Mouse (Mus musculus): Measurements from ENCODE around the gene Fxyd6. TPM values are rescaled to one million over a fixed set of nuclear protein-coding genes. Genes with fewer than 3 reads are reported as not detected.

Fxyd6 gene
- polyA plus RNA-seq (2012; rRNA removed), result 42.1 and 49.6 TPM in 2 replicates

DNA sequence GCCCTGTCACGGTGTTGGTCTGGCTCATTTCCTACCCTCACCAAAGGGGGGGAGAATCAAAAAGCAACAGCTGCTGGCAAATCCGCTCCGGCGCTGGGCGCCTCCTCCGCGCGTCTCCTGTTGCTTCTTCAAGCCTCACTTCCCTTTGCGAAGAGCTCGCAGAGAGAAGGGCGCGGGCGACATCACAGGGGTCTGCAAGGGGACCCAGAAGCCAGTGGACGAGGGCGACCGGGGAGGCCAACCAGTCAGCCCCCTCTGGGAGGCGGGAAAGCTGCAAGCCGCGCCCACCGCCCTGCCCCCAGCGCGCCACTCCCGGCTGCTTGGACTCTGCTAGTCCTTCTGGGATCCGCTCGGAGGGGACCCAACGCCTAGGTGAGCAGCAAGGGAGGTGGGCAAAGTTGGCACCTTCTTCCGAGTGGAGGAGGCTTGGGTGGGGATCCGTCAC is at the start of gene Fxyd6:
TSS of gene Fxyd6 (plus strand) at position 69 of the 445 bp plus-strand sequence.
- no peak for DNase-seq (ENCODE audit: low read depth, low spot score)
- under 1% methylated on average over 28 of the region's 28 CpGs for WGBS

DNA sequence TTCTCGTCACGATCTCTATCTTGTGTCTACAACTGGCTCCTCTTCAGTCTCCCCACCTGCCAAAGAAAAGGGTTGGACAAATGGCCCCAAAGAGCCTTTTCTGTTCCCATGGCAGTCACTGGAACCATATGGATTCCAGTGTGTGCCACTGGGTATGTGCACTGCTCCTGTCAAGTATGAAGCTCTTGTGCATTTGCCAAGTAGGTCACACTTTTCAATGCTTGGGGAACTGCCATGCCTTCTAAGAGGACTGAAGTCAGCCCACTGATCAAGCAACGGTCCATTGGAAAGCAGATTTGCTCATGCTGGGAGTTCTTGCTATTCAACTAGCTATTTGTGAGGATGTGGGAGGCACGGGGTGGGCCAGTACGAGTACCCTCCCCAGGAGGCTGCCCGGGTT is 48.5 kb upstream of the Fxyd6 start:
- no peak for DNase-seq (ENCODE audit: low read depth, low spot score)
- 84% methylated on average over 6 of the region's 6 CpGs for WGBS

DNA sequence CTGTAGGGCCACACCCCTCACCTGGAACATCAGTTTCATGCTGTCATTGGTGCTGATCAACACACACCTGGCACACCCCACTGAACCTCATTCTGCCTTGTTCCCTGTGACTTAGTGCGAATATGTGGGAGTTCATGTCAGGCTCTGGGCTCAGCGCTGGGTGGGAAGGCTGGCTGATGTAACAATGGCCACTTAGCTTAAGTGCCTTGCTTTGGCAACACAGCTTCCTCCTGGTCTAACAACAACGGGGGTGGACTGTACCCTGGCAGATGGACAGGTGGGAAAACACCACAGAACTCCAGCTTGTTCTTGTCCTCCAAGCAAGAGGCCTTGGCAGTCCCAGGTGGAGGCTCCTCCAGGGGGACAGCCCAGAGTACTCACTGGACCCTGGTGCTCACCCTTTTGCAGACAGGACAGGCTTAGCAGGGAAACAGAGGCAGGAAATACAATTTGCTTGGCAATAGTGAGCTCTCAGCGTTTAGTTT is 48.0 kb upstream of the Fxyd6 start:
- 56% methylated on average over 4 of the region's 4 CpGs for WGBS
- no peak for DNase-seq (ENCODE audit: low read depth, low spot score)

DNA sequence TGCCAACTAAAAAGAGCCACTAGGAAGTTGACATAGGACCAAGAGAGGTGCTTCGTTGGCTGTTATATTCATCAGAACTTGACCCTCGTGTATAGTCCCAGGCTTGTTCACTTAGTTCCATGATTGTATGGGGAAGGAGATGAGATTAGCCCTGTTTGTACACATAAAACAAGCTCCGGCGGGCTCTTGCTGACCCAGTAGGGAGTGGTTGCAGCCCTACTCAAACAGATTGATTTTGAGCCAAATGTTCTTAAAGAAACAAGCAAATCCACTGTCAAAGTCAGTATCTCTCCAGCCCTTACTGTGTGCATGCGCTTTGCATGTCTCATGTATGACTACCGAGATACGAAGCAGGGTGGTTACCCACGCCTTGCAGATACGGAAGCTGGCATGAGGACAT is 43.6 kb upstream of the Fxyd6 start:
- no peak for DNase-seq (ENCODE audit: low read depth, low spot score)
- 62% methylated on average over 9 of the region's 9 CpGs for WGBS

DNA sequence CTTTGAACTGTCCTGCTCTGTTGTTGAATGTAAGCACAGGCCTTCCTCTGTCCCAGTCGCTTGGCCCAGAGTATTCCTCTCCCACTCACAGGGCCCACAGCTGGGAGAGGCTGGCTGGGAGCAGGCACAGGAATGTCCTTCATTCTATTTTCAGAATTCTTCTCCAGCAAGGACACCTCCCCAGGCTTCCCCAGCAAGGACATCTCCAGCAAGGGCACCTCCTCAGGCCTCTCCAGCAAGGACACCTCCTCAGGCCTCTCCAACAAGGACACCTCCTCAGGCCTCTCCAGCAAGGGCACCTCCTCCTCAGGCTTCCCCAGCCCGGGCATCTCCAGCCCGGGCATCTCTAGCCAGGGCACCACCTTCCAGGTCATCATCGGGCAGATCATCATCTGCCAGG is 41.7 kb upstream of the Fxyd6 start:
- DNase-seq (ENCODE audit: low read depth, low spot score), result no peak
- 87% methylated on average over 4 of the region's 4 CpGs for WGBS

DNA sequence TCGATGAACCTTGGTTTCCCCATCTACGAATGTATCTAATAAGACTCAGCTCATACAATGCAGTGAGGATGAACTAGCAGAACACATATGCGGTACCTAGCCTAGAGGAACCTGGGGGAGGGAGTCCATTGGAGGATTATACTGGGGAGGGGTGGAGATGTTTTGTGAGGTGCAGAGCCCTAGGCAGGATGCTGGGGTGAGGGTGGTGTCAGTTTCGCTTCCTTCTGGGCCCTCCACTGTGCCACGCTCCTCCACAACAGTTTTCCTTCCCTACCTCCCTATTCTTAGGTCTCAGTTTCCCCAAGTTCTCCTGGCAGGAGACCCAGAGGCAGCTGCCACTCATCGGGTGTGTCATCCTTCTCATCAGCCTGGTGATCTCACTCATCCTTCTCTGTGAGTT is 40.4 kb upstream of the Fxyd6 start:
- DNase-seq (ENCODE audit: low read depth, low spot score), result no peak
- WGBS, result 81% methylated on average over 6 of the region's 6 CpGs

DNA sequence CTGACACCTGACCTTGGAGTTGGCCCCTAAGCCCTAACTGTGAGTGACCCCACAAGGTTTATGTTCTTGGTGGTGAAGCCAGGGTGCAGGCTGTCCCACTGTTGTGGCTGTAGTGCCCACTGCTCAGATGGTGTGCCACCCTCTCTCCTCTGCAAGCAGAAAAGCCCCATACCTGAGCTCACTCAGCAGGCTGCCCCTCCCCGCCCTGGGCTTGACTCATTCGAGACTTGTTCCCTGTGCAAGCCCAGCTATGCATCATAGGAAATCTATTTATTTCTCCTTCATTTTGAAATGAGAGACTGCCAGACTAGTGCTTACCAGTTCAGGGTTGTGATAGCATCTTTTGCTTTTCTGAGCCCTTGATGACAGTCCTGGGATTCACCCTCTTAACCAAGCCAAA is 32.6 kb upstream of the Fxyd6 start:
- no peak for DNase-seq (ENCODE audit: low read depth, low spot score)
- WGBS, result 70% methylated on average over 2 of the region's 2 CpGs

DNA sequence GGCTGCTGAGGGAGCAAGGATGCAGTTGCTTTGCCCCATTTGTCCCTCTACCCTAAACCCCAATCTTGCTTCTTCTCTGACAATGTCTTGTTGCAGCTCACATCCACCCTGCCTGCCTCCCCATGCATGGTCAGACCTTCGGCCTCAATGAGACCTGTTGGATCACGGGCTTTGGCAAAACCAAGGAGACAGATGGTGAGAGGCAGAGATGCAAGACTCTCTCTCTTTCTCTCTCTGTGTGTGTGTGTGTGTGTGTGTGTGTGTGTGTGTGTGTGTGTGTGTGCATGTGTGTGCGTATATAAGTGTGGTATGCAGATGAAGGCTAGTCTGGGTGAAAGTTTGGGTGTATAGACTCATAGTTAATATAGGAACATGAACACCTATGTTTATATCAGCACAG is 26.9 kb upstream of the Fxyd6 start:
- WGBS, result 86% methylated on average over 3 of the region's 3 CpGs
- DNase-seq (ENCODE audit: low read depth, low spot score), result no peak

DNA sequence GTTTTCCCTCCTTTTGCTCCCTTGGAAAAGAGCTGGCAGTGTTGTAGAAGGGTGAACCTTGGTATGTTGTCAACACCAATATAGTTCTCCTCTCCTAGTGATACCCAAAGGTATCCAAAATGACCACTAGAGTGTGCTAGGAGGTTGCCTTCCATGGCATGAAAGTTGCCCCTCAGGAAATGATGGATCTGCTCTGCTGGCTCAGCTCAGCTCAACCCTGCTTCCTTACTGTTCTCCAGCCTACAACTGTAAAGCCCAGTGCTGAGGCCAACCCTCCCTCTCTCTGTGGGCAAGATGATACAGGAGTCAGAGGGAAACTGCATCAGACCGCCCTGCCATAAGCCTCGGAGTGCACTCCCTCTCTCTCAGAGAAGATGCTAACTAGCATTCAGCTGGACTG is 24.5 kb upstream of the Fxyd6 start:
- DNase-seq (ENCODE audit: low read depth, low spot score), result no peak
- 71% methylated on average over 2 of the region's 2 CpGs for WGBS

DNA sequence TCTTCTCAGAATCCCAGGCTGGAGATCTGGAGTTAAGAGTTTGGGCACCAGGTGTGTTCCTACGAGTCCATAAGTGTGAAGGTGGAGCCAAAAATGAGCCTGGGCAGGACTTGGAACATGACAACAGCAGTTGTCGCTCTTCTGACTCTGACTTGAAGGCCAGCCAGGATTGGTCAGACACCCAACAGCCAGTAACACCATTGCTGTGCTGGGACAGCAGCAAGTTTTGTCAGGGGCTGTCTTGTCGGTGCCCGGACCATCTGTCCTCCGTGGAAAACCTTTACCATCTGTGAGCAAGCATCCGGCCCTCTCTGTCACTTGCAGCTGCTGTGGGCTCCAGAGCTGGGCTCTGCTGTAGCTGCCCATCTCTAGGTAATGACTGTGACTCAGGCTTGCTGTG is 23.7 kb upstream of the Fxyd6 start:
- WGBS, result 70% methylated on average over 6 of the region's 6 CpGs
- DNase-seq (ENCODE audit: low read depth, low spot score), result no peak

DNA sequence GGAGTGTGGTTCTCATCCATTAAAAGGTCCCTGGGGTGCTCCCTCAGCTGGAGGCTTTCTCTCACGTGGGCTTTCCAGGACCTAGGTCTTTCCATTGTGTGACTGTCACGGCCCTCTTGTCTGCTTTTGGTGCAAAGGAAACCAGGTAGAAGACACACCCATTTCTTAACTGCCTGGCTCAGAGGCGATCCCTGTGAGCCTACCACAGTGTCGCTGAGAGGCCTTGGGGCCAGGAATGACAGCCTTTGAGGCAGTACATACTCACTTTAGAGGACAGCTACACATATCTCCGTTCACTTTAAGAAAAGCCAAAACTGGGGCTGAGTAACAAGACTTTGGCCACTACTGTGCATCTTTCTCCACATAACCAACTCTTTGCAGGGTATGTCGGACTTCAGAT is 21.4 kb upstream of the Fxyd6 start:
- no peak for DNase-seq (ENCODE audit: low read depth, low spot score)
- 62% methylated on average over 6 of the region's 6 CpGs for WGBS

DNA sequence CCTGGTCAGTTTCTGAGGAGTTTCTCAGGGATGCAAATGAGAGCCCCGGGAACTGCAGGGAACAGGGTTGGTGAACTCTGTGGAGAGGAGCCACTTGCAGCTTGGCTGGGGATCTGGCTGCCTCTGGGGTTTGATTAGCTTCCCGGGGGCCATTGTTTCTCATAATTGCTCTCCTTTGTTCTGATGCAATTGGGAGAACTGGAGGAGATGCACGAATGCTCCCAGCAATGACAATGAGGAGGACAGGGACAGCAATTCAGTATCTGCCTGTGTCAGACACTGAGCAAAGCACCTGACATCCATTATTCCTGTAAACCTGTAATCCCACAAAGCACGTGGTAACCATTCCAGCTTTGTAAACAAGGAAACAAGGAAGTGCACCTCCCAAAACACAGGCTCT is 20.8 kb upstream of the Fxyd6 start:
- WGBS, result 37% methylated on average over 4 of the region's 4 CpGs
- DNase-seq (ENCODE audit: low read depth, low spot score), result no peak

DNA sequence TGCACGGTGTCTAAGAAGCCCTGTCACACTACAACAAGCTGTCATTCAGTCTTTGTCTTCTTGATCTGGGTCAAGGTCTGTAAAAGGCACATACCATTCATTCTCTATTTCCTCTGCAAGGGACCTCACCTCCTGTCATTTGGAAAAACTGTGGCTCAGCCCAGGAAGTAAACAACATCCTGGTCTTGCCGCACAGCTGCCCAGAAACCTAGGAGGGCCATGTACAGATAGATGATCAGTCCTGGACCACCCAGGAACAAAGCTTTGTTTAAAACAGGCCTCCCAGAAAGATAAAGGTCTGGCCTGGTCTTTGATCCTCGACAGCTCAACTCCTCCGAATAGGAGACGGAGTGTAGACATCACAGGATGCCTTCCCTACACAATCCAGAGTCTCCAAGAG is 20.1 kb upstream of the Fxyd6 start:
- WGBS, result 52% methylated on average over 5 of the region's 5 CpGs
- no peak for DNase-seq (ENCODE audit: low read depth, low spot score)

DNA sequence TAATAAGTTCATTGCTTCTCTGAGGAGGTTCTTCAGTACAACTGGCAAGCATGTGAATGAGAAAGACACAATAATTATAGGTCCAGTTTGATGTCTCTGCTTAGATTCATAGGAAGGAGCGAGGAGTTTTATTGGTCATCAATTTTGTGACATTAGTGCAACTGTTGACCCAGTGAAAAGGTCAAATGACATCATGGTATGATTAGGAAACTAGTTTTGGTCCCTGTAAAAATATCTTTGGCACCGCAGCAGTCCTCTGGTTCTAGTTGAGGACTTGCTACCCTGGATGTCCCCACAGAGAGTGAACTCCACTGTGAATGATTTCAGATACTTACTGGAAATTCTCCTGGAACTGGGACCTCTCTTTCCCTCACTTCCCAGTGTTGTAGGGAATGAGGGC is 14.8 kb upstream of the Fxyd6 start:
- DNase-seq (ENCODE audit: low read depth, low spot score), result no peak
- 75% methylated on average over 2 of the region's 2 CpGs for WGBS

DNA sequence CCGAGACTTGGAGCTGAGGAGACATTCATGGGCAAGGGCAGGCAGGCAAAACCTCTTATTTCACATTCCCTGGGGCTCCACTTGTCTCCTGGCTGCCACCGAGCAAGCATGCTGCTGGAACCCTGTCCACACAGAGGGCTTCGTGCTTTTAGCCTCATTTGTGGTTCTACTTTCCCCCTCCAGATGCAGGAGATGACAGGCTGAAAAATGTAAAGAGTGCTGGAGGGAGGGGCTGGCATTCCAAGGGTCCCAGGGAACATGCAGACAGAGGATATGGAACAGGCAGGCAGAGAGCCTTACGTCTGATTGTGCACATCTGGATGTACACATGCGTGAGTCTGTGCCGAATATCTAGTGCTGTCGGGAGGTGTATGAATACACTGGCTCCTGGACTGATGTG is 11.6 kb upstream of the Fxyd6 start:
- WGBS, result 64% methylated on average over 7 of the region's 7 CpGs
- DNase-seq (ENCODE audit: low read depth, low spot score), result no peak

DNA sequence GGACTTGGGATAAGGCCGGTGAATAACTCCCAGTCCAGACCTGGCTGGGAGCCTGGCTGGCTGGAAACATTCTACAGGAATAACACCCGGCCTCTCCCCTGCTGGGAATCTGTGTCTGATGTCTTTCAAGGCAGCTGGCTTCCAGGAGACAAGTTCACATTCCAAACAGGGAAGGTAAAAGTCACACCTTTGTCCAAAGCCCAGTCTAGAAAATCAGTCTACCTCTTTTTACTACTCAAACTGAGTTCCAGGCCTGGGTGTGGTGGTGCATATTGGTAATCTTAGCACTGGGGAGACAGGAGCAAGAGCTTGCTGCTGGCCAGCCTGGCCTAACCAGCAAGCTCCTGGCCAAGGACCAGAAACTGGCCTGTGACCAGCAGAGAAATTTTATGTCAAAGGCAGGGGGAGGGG is 7.9 kb upstream of the Fxyd6 start:
- WGBS, result 19% methylated on average over 2 of the region's 2 CpGs
- no peak for DNase-seq (ENCODE audit: low read depth, low spot score)

DNA sequence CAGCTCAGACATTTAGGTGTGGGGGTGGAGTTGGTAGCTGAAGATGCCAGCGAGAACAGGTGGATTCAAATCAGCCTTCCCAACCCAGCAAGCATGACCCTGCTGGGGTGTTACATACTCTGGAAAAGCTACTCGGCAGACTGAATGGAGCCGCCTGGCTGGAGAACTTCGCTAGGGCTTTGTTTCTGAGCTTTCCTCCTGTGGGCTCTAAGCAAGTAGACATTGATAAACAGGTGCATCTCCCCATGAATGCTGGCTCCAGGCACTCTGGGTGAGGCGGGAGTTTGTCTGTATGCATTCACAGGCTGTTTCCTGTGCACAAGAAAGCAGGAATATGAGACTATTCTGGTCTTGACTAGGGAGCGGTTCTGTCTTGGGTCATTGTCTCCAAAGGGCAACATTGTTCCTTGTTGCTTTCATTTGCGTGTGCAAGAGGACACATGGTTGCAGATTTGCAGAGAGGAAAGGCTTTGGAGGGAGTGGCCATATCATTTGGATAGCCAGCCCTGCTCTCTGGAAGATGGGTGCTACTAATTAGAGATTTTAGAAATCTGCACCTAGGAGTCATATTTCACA is 6.3 kb upstream of the Fxyd6 start:
- 71% methylated on average over 7 of the region's 7 CpGs for WGBS
- DNase-seq (ENCODE audit: low read depth, low spot score), result no peak

DNA sequence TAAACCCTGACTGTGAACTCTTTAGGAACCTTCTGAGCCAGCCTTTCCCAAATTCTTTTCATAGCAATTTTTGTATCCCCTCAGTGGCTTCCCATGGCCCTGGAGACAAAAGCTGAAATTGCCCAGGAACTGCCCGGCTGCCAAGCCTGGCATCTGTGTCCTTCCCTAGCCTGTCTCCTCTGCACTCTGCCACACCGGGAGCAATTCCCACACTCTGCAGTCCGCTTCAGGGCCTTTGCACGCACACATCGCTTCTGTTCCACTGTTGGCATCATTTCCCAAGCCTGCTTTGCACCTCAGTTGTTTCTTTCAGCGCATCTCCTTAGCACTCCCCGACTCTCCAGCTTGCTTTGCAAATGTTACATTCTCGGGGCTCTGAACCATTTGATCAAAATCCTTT is 2.3 kb upstream of the Fxyd6 start:
- DNase-seq (ENCODE audit: low read depth, low spot score), result no peak
- 81% methylated on average over 8 of the region's 8 CpGs for WGBS

DNA sequence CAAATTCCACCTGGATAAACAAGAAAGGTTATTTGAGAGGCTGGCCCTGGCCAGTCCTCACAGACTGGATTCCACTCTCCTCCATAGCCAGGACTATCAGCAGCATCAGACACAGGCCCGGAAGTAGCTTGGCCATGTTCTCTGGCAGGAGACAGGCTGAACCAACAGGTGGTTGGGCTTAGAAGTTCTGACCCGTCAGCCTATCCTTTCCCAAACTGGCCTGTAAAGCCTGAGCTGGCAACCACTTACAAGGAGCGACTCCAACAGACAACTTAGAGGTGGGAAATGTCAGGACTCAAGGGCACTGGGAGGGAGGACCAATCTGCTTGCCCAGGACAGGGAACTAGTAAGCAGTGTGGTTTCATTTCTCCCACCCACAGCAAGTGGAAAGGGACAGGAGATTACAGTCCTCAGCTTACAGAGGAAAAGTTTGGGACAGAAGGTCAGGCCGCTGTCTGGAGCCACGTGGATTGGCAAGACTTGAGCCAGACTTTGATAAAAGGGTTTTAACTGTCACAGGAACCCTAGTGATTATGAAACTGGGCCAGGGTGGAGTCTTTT is 1.6 kb upstream of the Fxyd6 start:
- WGBS, result 61% methylated on average over 5 of the region's 5 CpGs

DNA sequence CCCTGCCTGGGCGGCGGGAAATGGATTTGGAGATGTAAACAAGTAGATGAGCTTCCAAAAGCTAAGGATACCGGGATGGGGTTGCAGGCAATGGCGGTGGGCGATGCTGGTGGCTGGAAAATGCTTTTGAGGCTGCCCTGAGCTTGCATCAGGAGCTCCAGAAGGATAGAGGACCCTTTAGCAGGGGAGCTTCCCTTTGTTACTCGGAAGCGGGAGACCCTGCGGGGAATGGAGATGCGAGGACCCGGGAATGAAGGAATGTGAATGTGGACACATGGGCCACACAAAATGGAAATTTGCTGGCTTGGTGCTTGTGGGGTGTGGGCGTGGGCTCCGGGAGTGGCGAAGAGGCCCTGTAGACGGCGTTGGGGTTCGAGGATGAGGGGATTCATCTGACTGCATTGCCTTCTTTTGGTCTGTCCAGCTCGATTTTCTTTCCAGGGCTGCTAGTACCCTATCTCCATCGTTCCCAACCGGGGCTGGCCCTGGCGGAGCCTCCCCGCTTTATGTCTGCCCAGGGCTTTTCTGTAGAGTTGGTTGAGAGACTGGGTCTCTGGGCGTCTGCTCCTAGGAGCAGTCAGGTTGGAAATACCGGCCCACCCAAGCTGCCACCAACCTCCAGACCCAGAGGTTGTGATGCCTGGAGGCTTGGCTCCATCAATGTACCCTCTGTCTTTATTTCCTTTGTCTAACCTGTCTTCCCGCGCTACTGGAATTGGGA is 791 bp downstream of the Fxyd6 start:
- DNase-seq (ENCODE audit: low read depth, low spot score), result no peak
- WGBS, result 23% methylated on average over 25 of the region's 25 CpGs

More for the DNA sequence above, 1.6 kb upstream of the Fxyd6 start:
- DNase-seq (ENCODE audit: low read depth, low spot score), result no peak

DNA sequence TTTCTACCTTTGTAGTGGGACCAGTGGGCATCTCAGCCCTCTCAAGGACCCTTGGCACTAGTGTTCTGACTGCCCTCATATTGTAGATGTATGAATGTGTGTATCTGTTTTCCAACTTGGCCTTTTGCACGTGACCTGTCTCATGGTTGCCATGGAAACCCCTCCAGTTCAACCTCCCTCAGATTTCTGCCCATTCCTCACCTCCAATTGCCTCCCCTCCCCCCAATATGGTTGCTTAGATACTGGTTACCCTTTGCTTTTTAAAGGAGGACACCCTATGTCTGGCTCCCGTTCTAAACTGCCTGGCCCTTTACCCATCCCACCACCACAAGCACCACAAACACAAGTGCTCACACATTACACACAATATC is 1.3 kb downstream of the Fxyd6 start:
- 74% methylated on average over 2 of the region's 2 CpGs for WGBS
- no peak for DNase-seq (ENCODE audit: low read depth, low spot score)

All from large intestine, adult 2 months (tissue).